Mouse (Mus musculus): ENCODE measurements around the gene Zeb2. TPM values are rescaled to one million over a fixed set of nuclear protein-coding genes. Genes with fewer than 3 reads are reported as not detected.
A peak's percentile ranks its signal among the peaks of the same experiment; 100 is the strongest.

Gene Zeb2
- polyA plus RNA-seq, 1 experiment from 2014 or later, result 20.9 TPM

DNA sequence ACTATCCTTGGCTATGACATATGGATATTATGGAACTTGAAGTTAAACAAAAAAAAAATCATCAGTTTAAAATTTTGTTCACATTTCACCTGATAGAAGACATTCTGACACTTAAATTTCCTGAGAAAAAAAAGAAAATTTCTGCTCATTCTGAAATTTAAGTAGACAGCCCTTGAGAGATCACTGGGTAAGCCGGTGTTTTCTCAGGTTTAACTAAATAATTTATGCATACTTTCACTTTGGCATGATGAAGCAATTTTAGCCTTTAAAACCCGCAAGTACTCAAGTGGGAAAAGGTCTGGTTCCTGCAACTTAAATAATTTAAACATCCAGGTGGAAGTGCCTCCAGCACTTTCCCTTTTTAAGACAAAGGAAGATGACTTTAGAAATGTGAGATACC is 65.9 kb downstream of the Zeb2 start:
- no peak overlapping the region for H3K27ac ChIP-seq (replicated peaks)
- no peaks in the 10 kb centered on the region for H3K27me3 ChIP-seq (replicated peaks; ENCODE audit: low read depth, poor library complexity, severe bottlenecking)
- H3K4me1 ChIP-seq, result peaks cover 55% of the 10 kb centered on the region
- H3K4me3 ChIP-seq, result no peak overlapping the region
- WGBS, result 57% methylated on average over 2 of the region's 2 CpGs
- no peaks in the 10 kb centered on the region for H3K9me3 ChIP-seq
- no peaks in the 10 kb centered on the region for H3K36me3 ChIP-seq (replicated peaks)
- DNase-seq (ENCODE audit: low spot score), result no peak

- H3K36me3 ChIP-seq (replicated peaks), result no peaks in the 10 kb centered on the region
- H3K27ac ChIP-seq (replicated peaks), result no peak overlapping the region
- no peaks in the 10 kb centered on the region for H3K9me3 ChIP-seq
- H3K27me3 ChIP-seq (replicated peaks; ENCODE audit: low read depth, poor library complexity, severe bottlenecking), result no peaks in the 10 kb centered on the region
- H3K4me1 ChIP-seq, result peaks cover 55% of the 10 kb centered on the region
- no peak overlapping the region for H3K4me3 ChIP-seq
- no peak for DNase-seq (ENCODE audit: low spot score)
- 82% methylated on average over 4 of the region's 4 CpGs for WGBS
Observed at GRCm38 (mm10) chr2:45049923-45050322, 67.3 kb downstream of the Zeb2 start.

- H3K9me3 ChIP-seq, result no peaks in the 10 kb centered on the region
- no peak for DNase-seq (ENCODE audit: low spot score)
- no peak overlapping the region for H3K4me3 ChIP-seq
- WGBS, result 67% methylated on average over 2 of the region's 2 CpGs
- 0 out of 2 replicates have a peak overlapping the region, but pooled peaks have one; percentile 24 for H3K27ac ChIP-seq (replicated peaks)
- peaks cover 55% of the 10 kb centered on the region for H3K4me1 ChIP-seq
- no peaks in the 10 kb centered on the region for H3K27me3 ChIP-seq (replicated peaks; ENCODE audit: low read depth, poor library complexity, severe bottlenecking)
- no peaks in the 10 kb centered on the region for H3K36me3 ChIP-seq (replicated peaks)
Observed at GRCm38 (mm10) chr2:45049279-45049678, 67.9 kb downstream of the Zeb2 start.

GRCm38 (mm10) chr2:45040706-45041312 is 76.4 kb downstream of the Zeb2 start:
- no peaks in the 10 kb centered on the region for H3K9me3 ChIP-seq
- WGBS, result 78% methylated on average over 13 of the region's 13 CpGs
- no peak overlapping the region for H3K4me3 ChIP-seq
- no peak overlapping the region for H3K27ac ChIP-seq (replicated peaks)
- no peaks in the 10 kb centered on the region for H3K27me3 ChIP-seq (replicated peaks; ENCODE audit: low read depth, poor library complexity, severe bottlenecking)
- H3K36me3 ChIP-seq (replicated peaks), result no peaks in the 10 kb centered on the region
- no peak for DNase-seq (ENCODE audit: low spot score)
- H3K4me1 ChIP-seq, result peaks cover 37% of the 10 kb centered on the region

- Histone ChIP-seq H3K9me3 (no peaks in the 10 kb centered on the region), H3K27me3 (replicated peaks; ENCODE audit: low read depth, poor library complexity, severe bottlenecking) (no peaks in the 10 kb centered on the region), H3K4me3 (no peak overlapping the region), H3K27ac (replicated peaks) (no peak overlapping the region), H3K36me3 (replicated peaks) (no peaks in the 10 kb centered on the region), H3K4me1 (peaks cover 28% of the 10 kb centered on the region)
- no peak for DNase-seq (ENCODE audit: low spot score)
Observed at GRCm38 (mm10) chr2:45039503-45039902, 77.7 kb downstream of the Zeb2 start.

DNA sequence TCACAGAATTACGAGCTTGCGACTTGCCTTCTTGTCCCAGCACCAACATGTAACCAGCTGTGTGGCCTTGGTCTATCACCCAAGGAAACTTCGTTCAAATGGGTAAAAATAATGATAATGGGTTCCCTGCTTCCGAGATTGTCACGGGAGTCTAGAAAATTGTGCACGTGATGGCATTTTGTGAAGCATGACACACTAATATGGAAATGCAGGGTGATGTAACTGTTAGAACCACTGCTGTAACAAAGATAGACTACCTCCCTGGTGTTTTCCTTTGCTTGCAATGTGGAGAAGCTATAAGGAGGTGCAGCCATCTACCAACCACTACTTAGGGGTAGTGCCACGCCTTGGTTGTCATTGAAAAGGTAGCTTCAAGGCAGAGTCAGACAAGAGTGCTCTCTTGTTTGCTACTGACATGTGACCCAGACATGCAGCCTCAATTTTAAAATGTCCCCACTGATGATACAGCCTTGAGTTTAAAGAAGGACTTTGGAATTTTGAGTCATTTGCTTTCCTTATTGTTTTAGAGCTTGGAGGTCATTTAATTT is 89.0 kb downstream of the Zeb2 start:
- WGBS, result 80% methylated on average over 7 of the region's 7 CpGs
- H3K4me3 ChIP-seq, result no peak overlapping the region
- peaks cover 40% of the 10 kb centered on the region for H3K4me1 ChIP-seq
- no peaks in the 10 kb centered on the region for H3K36me3 ChIP-seq (replicated peaks)
- no peaks in the 10 kb centered on the region for H3K9me3 ChIP-seq
- no peaks in the 10 kb centered on the region for H3K27me3 ChIP-seq (replicated peaks; ENCODE audit: low read depth, poor library complexity, severe bottlenecking)
- H3K27ac ChIP-seq (replicated peaks), result no peak overlapping the region
- DNase-seq (ENCODE audit: low spot score), result no peak

- no peak for DNase-seq (ENCODE audit: low spot score)
- Histone ChIP-seq H3K4me3 (no peak overlapping the region), H3K36me3 (replicated peaks) (peaks cover 11% of the 10 kb centered on the region), H3K9me3 (no peaks in the 10 kb centered on the region), H3K27me3 (replicated peaks; ENCODE audit: low read depth, poor library complexity, severe bottlenecking) (no peaks in the 10 kb centered on the region), H3K4me1 (peaks cover 6% of the 10 kb centered on the region; the same call in 1 of the 2 replicates), H3K27ac (replicated peaks) (no peak overlapping the region)
- WGBS, result 76% methylated on average over 5 of the region's 5 CpGs
Observed at GRCm38 (mm10) chr2:45017186-45017800, 99.9 kb downstream of the Zeb2 start.

DNA sequence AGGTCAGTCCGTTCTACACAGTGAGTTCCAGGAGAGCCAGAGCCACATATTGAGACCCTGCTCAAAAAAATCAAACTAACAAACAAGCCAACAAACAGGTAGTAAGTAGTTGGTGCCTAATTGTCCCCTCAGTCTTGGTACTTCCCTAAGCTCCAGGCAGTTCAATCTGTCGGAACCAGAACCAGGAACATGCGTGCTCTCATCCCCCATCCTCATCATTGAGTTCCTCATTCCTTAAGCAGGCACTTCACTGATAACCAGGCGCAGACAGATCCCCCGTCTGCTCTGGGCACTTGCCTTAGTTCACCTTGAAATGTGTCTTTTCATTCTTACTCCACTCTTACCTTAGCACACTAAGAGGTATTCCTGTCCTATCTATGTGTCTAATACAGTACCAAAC is 103.9 kb downstream of the Zeb2 start:
- 89% methylated on average over 5 of the region's 5 CpGs for WGBS
- no peaks in the 10 kb centered on the region for H3K9me3 ChIP-seq
- peaks cover 12% of the 10 kb centered on the region for H3K36me3 ChIP-seq (replicated peaks)
- H3K27ac ChIP-seq (replicated peaks), result no peak overlapping the region
- H3K4me3 ChIP-seq, result no peak overlapping the region
- no peaks in the 10 kb centered on the region for H3K4me1 ChIP-seq
- no peak for DNase-seq (ENCODE audit: low spot score)
- no peaks in the 10 kb centered on the region for H3K27me3 ChIP-seq (replicated peaks; ENCODE audit: low read depth, poor library complexity, severe bottlenecking)

DNA sequence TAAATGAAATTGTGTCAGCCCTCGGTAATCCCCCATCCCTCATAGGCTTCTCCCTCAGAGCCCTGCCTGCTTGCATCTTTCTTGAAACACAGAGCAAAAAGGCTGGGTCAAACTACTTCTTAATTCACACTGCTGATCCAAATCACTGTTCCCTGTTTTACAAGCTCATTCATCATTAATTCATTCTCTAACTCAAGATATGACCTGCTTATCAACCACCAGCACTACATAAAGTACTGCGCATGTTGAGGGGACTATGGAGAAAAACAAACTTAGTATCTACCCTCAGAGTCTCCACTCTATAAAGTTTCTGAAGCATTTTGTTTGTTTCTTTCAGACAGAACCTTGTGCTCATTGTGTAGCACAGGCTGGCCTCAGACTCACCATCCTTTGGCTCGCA is 104.5 kb downstream of the Zeb2 start:
- 93% methylated on average over 3 of the region's 3 CpGs for WGBS
- no peak for DNase-seq (ENCODE audit: low spot score)
- Histone ChIP-seq H3K9me3 (no peaks in the 10 kb centered on the region), H3K27me3 (replicated peaks; ENCODE audit: low read depth, poor library complexity, severe bottlenecking) (no peaks in the 10 kb centered on the region), H3K27ac (replicated peaks) (no peak overlapping the region), H3K36me3 (replicated peaks) (peaks cover 12% of the 10 kb centered on the region), H3K4me3 (no peak overlapping the region), H3K4me1 (no peaks in the 10 kb centered on the region)

GRCm38 (mm10) chr2:45010701-45011100 is 106.5 kb downstream of the Zeb2 start:
- H3K9me3 ChIP-seq, result no peaks in the 10 kb centered on the region
- no peaks in the 10 kb centered on the region for H3K4me1 ChIP-seq
- no peak overlapping the region for H3K27ac ChIP-seq (replicated peaks)
- peaks cover 9% of the 10 kb centered on the region for H3K36me3 ChIP-seq (replicated peaks)
- no peak for DNase-seq (ENCODE audit: low spot score)
- no peaks in the 10 kb centered on the region for H3K27me3 ChIP-seq (replicated peaks; ENCODE audit: low read depth, poor library complexity, severe bottlenecking)
- no peak overlapping the region for H3K4me3 ChIP-seq
- WGBS, result 85% methylated on average over 1 of the region's 1 CpGs

- H3K4me1 ChIP-seq, result peaks cover 5% of the 10 kb centered on the region; the same call in 1 of the 2 replicates
- WGBS, result 66% methylated on average over 6 of the region's 6 CpGs
- no peaks in the 10 kb centered on the region for H3K9me3 ChIP-seq
- H3K36me3 ChIP-seq (replicated peaks), result peaks cover 50% of the 10 kb centered on the region
- no peaks in the 10 kb centered on the region for H3K27me3 ChIP-seq (replicated peaks; ENCODE audit: low read depth, poor library complexity, severe bottlenecking)
- no peak overlapping the region for H3K27ac ChIP-seq (replicated peaks)
- no peak for DNase-seq (ENCODE audit: low spot score)
- no peak overlapping the region for H3K4me3 ChIP-seq
Observed at GRCm38 (mm10) chr2:44999906-45000305, 117.3 kb downstream of the Zeb2 start.

GRCm38 (mm10) chr2:44998710-44999109 is 118.5 kb downstream of the Zeb2 start:
- no peaks in the 10 kb centered on the region for H3K27me3 ChIP-seq (replicated peaks; ENCODE audit: low read depth, poor library complexity, severe bottlenecking)
- no peaks in the 10 kb centered on the region for H3K9me3 ChIP-seq
- peaks cover 5% of the 10 kb centered on the region; the same call in 1 of the 2 replicates for H3K4me1 ChIP-seq
- H3K27ac ChIP-seq (replicated peaks), result no peak overlapping the region
- WGBS, result 94% methylated on average over 5 of the region's 5 CpGs
- no peak for DNase-seq (ENCODE audit: low spot score)
- H3K4me3 ChIP-seq, result no peak overlapping the region
- H3K36me3 ChIP-seq (replicated peaks), result peaks cover 56% of the 10 kb centered on the region

- 79% methylated on average over 3 of the region's 3 CpGs for WGBS
- H3K4me3 ChIP-seq, result no peak overlapping the region
- peaks cover 20% of the 10 kb centered on the region for H3K27me3 ChIP-seq (replicated peaks; ENCODE audit: low read depth, poor library complexity, severe bottlenecking)
- no peaks in the 10 kb centered on the region for H3K9me3 ChIP-seq
- peaks cover 22% of the 10 kb centered on the region for H3K4me1 ChIP-seq
- H3K27ac ChIP-seq (replicated peaks), result no peak overlapping the region
- no peak for DNase-seq (ENCODE audit: low spot score)
- H3K36me3 ChIP-seq (replicated peaks), result no peaks in the 10 kb centered on the region
Observed at GRCm38 (mm10) chr2:44981646-44982045, 135.5 kb downstream of the Zeb2 start.

Data from embryonic facial prominence, embryonic 10.5 days (tissue).